Mouse (Mus musculus) neural tube, embryonic 14.5 days (tissue): Measurements from ENCODE around the gene Klf16. TPM values are rescaled to one million over a fixed set of nuclear protein-coding genes. Genes with fewer than 3 reads are reported as not detected.

Experiments used
- ATAC-seq: fragments of 200-750 bp; cut with Nextera tagmentation; 2 replicates; pipeline ENCODE4 v1.8.0; 2017; ENCODE audit warnings: low read depth, mild to moderate bottlenecking, moderate TSS enrichment, moderate library complexity
- H3K27ac ChIP-seq: fragments of 300-500 bp; sonication (generic); 2 replicates; pipeline ENCODE4 v1.5.1; 2014; ENCODE audit warnings: low read depth, mild to moderate bottlenecking, control low read depth, low read length, moderate library complexity, mixed read lengths
- H3K27me3 ChIP-seq: fragments of 300-500 bp; sonication (generic); 2 replicates; pipeline ENCODE4 v1.6.1; 2014; ENCODE audit warnings: low read length; ENCODE audit not compliant: control insufficient read depth, insufficient read depth
- H3K36me3 ChIP-seq: fragments of 300-500 bp; sonication (generic); 2 replicates; pipeline ENCODE4 v1.6.1; 2014; ENCODE audit warnings: low read length, mixed read lengths; ENCODE audit not compliant: control insufficient read depth, insufficient read depth
- H3K4me1 ChIP-seq: fragments of 300-500 bp; sonication (generic); 2 replicates; pipeline ENCODE4 v1.6.1; 2014; ENCODE audit warnings: low read length; ENCODE audit not compliant: control insufficient read depth, insufficient read depth
- H3K4me2 ChIP-seq: fragments of 300-500 bp; sonication (generic); 2 replicates; pipeline ENCODE4 v1.6.1; 2014; ENCODE audit warnings: mild to moderate bottlenecking, low read depth, low read length, control low read depth
- H3K4me3 ChIP-seq: fragments of 300-500 bp; sonication (generic); 2 replicates; pipeline ENCODE4 v1.5.1; 2014; ENCODE audit warnings: low read depth, low read length, control low read depth, mixed read lengths
- H3K9ac ChIP-seq: fragments of 300-500 bp; sonication (generic); replicated peaks from 2 replicates; pipeline ENCODE4 v1.6.1; 2014; ENCODE audit warnings: low read depth, mild to moderate bottlenecking, control low read depth, low read length, mixed read lengths
- H3K9me3 ChIP-seq: fragments of 300-500 bp; sonication (generic); 2 replicates; pipeline ENCODE4 v1.6.1; 2016; ENCODE audit warnings: low read length; ENCODE audit not compliant: control insufficient read depth
- WGBS: fragments of 180-500 bp; shearing (Covaris S2); extraction: QIAGEN DNeasy Blood & Tissue Kit; methylation state at CpG from one replicate; pipeline ENCODE4 v1.1.7; 2014; 5-methylcytosine and 5-hydroxymethylcytosine counted together
- microRNA-seq: library from miRNA; unstranded; fragments of <30 nt; microRNA quantifications from one replicate; pipeline ENCODE4, GENCODE M21; 2016
- polyA plus RNA-seq: library from polyadenylated mRNA; unstranded; fragments of >200 nt; fragmentation: Nextera tagmentation; extraction: Ambion mirVana; gene quantifications from 2 replicates; pipeline ENCODE4 v1.2.1, GENCODE M21; 2014

The Klf16 gene
- polyA plus RNA-seq, 1 experiment from 2014 or later: 4.8 TPM

GRCm38 (mm10) chr10:80523299-80523698, 53.8 kb downstream of the Klf16 start:
- Histone ChIP-seq H3K4me1 (no peaks in the 10 kb centered on the region), H3K27ac (no peak overlapping the region), H3K27me3 (no peaks in the 10 kb centered on the region), H3K36me3 (no peaks in the 10 kb centered on the region), H3K9me3 (no peaks in the 10 kb centered on the region), H3K4me3 (no peak overlapping the region), H3K4me2 (no peak overlapping the region), H3K9ac (no peak overlapping the region)
- no peak for ATAC-seq
- whole genome bisulfite sequencing: 92% methylated on average over 7 of the region's 7 CpGs

GRCm38 (mm10) chr10:80519287-80519686, 57.8 kb downstream of the Klf16 start:
- H3K27ac ChIP-seq: no peak overlapping the region
- no peak overlapping the region for H3K9ac ChIP-seq
- no peak overlapping the region for H3K4me2 ChIP-seq
- peaks cover 4% of the 10 kb centered on the region for H3K27me3 ChIP-seq
- no peaks in the 10 kb centered on the region for H3K4me1 ChIP-seq
- WGBS: 80% methylated on average over 2 of the region's 2 CpGs
- no peak for ATAC-seq
- H3K4me3 ChIP-seq: no peak overlapping the region
- H3K36me3 ChIP-seq: no peaks in the 10 kb centered on the region
- no peaks in the 10 kb centered on the region for H3K9me3 ChIP-seq

Small RNA genes within 50 kb of the gene (microRNA-seq; reads per million reads assigned to microRNA genes)
- not detected for gene Mir6912

Other genes starting within 250 kb of the Klf16 start
- gene Pcsk4, start 247.8 kb downstream of the Klf16 start, polyA plus RNA-seq: 4.9 and 5.1 TPM in 2 replicates
- gene Reep6, start 247.4 kb downstream of the Klf16 start, polyA plus RNA-seq: 3.9 and 5.4 TPM in 2 replicates
- 0.09 and 2.5 TPM in 2 replicates for gene Adamtsl5, start 228.9 kb downstream of the Klf16 start, polyA plus RNA-seq
- 2.4 and 3.4 TPM in 2 replicates for gene Plk5, start 220.9 kb downstream of the Klf16 start, polyA plus RNA-seq
- gene Mex3d, start 189.7 kb downstream of the Klf16 start, polyA plus RNA-seq: 11.5 and 12.2 TPM in 2 replicates
- gene Mbd3, start 177.8 kb downstream of the Klf16 start, polyA plus RNA-seq: 162 and 166 TPM in 2 replicates
- gene Uqcr11, start 170.5 kb downstream of the Klf16 start, polyA plus RNA-seq: 674 and 791 TPM in 2 replicates
- 30.4 and 42.1 TPM in 2 replicates for gene Tcf3, start 143.7 kb downstream of the Klf16 start, polyA plus RNA-seq
- gene Onecut3, start 82.5 kb downstream of the Klf16 start, polyA plus RNA-seq: 1.4 and 1.5 TPM in 2 replicates
- 0.79 and 1.5 TPM in 2 replicates for gene Atp8b3, start 38.2 kb downstream of the Klf16 start, polyA plus RNA-seq
- 30.6 and 30.7 TPM in 2 replicates for gene Rexo1, start 15.8 kb downstream of the Klf16 start, polyA plus RNA-seq
- gene Abhd17a, start 13.0 kb upstream of the Klf16 start, polyA plus RNA-seq: 144 and 155 TPM in 2 replicates
- gene Scamp4, start 25.6 kb upstream of the Klf16 start, polyA plus RNA-seq: 71.6 and 72.4 TPM in 2 replicates
- gene Adat3, start 25.6 kb upstream of the Klf16 start, polyA plus RNA-seq: 5.5 and 6.7 TPM in 2 replicates
- 0.96 and 0.98 TPM in 2 replicates for gene Gm49322, start 28.7 kb upstream of the Klf16 start, polyA plus RNA-seq
- 50.3 and 76.8 TPM in 2 replicates for gene Csnk1g2, start 45.5 kb upstream of the Klf16 start, polyA plus RNA-seq
- gene Btbd2, start 79.8 kb upstream of the Klf16 start, polyA plus RNA-seq: 75.0 and 79.7 TPM in 2 replicates
- gene Mknk2, start 100.8 kb upstream of the Klf16 start, polyA plus RNA-seq: 43.1 and 57.3 TPM in 2 replicates
- 42.0 and 48.6 TPM in 2 replicates for gene Mob3a, start 124.7 kb upstream of the Klf16 start, polyA plus RNA-seq
- 24.9 and 29.5 TPM in 2 replicates for gene Izumo4, start 124.9 kb upstream of the Klf16 start, polyA plus RNA-seq
- 109 and 125 TPM in 2 replicates for gene Ap3d1, start 164.9 kb upstream of the Klf16 start, polyA plus RNA-seq
- gene Dot1l, start 177.9 kb upstream of the Klf16 start, polyA plus RNA-seq: 23.6 and 27.3 TPM in 2 replicates
- 63.3 and 66.8 TPM in 2 replicates for gene Sf3a2, start 220.9 kb upstream of the Klf16 start, polyA plus RNA-seq
- 126 and 127 TPM in 2 replicates for gene Plekhj1, start 221.3 kb upstream of the Klf16 start, polyA plus RNA-seq
- gene Amh, start 227.9 kb upstream of the Klf16 start, polyA plus RNA-seq: 0.15 and 0.16 TPM in 2 replicates
- 0.74 and 0.86 TPM in 2 replicates for gene Jsrp1, start 236.2 kb upstream of the Klf16 start, polyA plus RNA-seq
- gene Oaz1, start 249.3 kb upstream of the Klf16 start, polyA plus RNA-seq: 1,177 and 1,236 TPM in 2 replicates